Mouse (Mus musculus) liver, adult 2 months (tissue): ENCODE results near the gene Cdc42se1. TPM values are rescaled to one million over a fixed set of nuclear protein-coding genes. Genes with fewer than 3 reads are reported as not detected.
A peak's percentile ranks its signal among the peaks of the same experiment; 100 is the strongest.

Source experiments
- DNase-seq: peaks from one replicate; pipeline ENCODE4 v3.0.0-alpha.2; 2011; ENCODE audit warnings: low read depth, low spot score; ENCODE audit errors: extremely low read depth
- H3K27ac ChIP-seq: fragments of 200-500 bp; replicated peaks from 2 replicates; pipeline ENCODE4 v1.5.1; 2012; ENCODE audit warnings: low read depth, mild to moderate bottlenecking, control low read depth, inconsistent platforms, low read length; ENCODE audit not compliant: insufficient read depth
- H3K27me3 ChIP-seq: fragments of 200-500 bp; 2 replicates; pipeline ENCODE4 v1.6.1; 2012; ENCODE audit warnings: mild to moderate bottlenecking, moderate library complexity, low read length, inconsistent platforms; ENCODE audit not compliant: control insufficient read depth, insufficient read depth
- H3K36me3 ChIP-seq: fragments of 200-500 bp; 2 replicates; pipeline ENCODE4 v1.6.1; 2012; ENCODE audit warnings: low read length, inconsistent platforms; ENCODE audit not compliant: control insufficient read depth, insufficient read depth
- H3K4me1 ChIP-seq: fragments of 200-500 bp; 2 replicates; pipeline ENCODE4 v1.6.1; 2011; ENCODE audit warnings: low read length; ENCODE audit not compliant: control insufficient read depth, insufficient read depth
- H3K4me3 ChIP-seq: fragments of 200-500 bp; 2 replicates; pipeline ENCODE4 v1.5.1; 2011; ENCODE audit warnings: low read depth, mild to moderate bottlenecking, control low read depth, low read length, moderate library complexity; ENCODE audit not compliant: insufficient read depth
- H3K79me2 ChIP-seq: fragments of 200-500 bp; 2 replicates; pipeline ENCODE4 v1.6.1; 2012; ENCODE audit warnings: inconsistent platforms, mild to moderate bottlenecking, low read length, moderate library complexity; ENCODE audit not compliant: control insufficient read depth, insufficient read depth
- H3K9ac ChIP-seq: fragments of 200-500 bp; 2 replicates; pipeline ENCODE4 v1.6.1; 2012; ENCODE audit warnings: low read depth, mild to moderate bottlenecking, control low read depth, inconsistent platforms, low read length
- CTCF ChIP-seq: fragments of 200-500 bp; IDR thresholded peaks from 2 replicates; pipeline ENCODE4 v1.5.1; 2011; ENCODE audit warnings: low read depth, low read length, control low read depth
- POLR2A ChIP-seq: fragments of 200-500 bp; IDR thresholded peaks from 2 replicates; pipeline ENCODE4 v1.6.1; 2011; ENCODE audit warnings: low read length, control low read depth; ENCODE audit not compliant: insufficient read depth; ENCODE audit errors: extremely low read depth
- WGBS: fragments of 180-500 bp; shearing (Covaris S2); methylation state at CpG from one replicate; pipeline ENCODE4 v1.1.7; 2018; 5-methylcytosine and 5-hydroxymethylcytosine counted together
- polyA plus RNA-seq: library from polyadenylated mRNA; depleted of rRNA; stranded (reverse); fragments of >200 nt; gene quantifications from 2 replicates; pipeline ENCODE4 v1.2.3, GENCODE M21; 2012
- total RNA-seq: library from RNA; depleted of rRNA; stranded (reverse); fragments of >200 nt; gene quantifications from 2 replicates; pipeline ENCODE4 v1.2.3, GENCODE M21; 2014

Cdc42se1 gene
- total and polyA plus RNA-seq, 2 experiments, result 8.9 to 13.1 TPM

- under 1% methylated on average over 11 of the region's 11 CpGs for WGBS
- TF ChIP-seq CTCF (no peak), POLR2A (no peak)
Measured at GRCm38 (mm10) chr3:95282381-95282864, 53.9 kb downstream of the Cdc42se1 start.

DNA sequence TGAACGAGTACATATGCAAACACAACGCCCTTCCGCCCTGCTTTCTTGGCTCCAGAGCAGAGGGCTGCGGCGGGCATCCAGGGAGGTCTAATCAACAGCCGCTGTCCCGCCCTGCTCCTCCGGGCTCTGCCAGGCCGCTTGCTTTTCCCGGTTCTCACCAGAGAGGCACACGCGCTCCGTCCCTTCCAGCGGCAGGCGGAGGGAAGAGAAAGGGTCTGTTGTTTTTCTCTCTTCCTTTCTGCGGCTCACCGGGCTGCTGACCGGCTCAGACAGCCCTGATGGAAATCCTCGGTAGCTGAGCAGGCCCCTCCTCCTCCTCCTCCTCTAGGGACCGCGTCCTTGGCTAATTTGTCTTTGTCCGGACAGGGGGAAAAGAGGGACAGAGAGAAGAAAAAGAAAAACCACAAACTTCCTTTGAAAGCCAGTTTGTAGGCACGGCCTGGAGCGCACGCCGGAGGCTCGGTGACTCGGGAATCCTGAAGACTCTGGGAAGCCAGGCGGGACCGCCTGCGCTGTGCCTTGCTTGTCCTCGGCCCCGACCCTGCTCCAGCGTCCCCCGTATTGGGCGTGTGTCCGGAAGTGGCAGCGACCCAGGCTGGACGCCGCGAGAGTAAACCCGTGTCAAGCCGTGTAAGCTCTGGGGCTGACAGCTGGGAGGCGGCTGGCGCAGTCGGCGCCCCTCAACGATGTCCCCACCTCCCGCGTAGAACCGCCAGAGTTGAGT is 54.5 kb downstream of the Cdc42se1 start:
- peaks cover 26% of the 10 kb centered on the region for H3K4me1 ChIP-seq
- whole genome bisulfite sequencing, result under 1% methylated on average over 51 of the region's 51 CpGs

More at GRCm38 (mm10) chr3:95282381-95282864, 53.9 kb downstream of the Cdc42se1 start:
- H3K36me3 ChIP-seq, result peaks cover 6% of the 10 kb centered on the region; the same call in 1 of the 2 replicates
- H3K4me1 ChIP-seq, result peaks cover 28% of the 10 kb centered on the region
- H3K9ac ChIP-seq, result peak overlapping the region; percentile 90
- H3K27me3 ChIP-seq, result no peaks in the 10 kb centered on the region
- peak; percentile 92 for DNase-seq
- peak overlapping the region; percentile 97 for H3K27ac ChIP-seq
- H3K4me3 ChIP-seq, result peak overlapping the region; percentile 83
- H3K79me2 ChIP-seq, result peaks cover 26% of the 10 kb centered on the region; the same call in 1 of the 2 replicates

GRCm38 (mm10) chr3:95283589-95283941 is 55.0 kb downstream of the Cdc42se1 start:
- peak overlapping the region; percentile 97 for H3K27ac ChIP-seq
- H3K9ac ChIP-seq, result peak overlapping the region; percentile 90
- peaks cover 26% of the 10 kb centered on the region; the same call in 1 of the 2 replicates for H3K79me2 ChIP-seq
- TF ChIP-seq POLR2A, result no peak
- TF ChIP-seq CTCF, result no peak
- WGBS, result under 1% methylated on average over 7 of the region's 7 CpGs
- no peaks in the 10 kb centered on the region for H3K27me3 ChIP-seq
- peak overlapping the region; percentile 83 for H3K4me3 ChIP-seq
- DNase-seq, result no peak
- peaks cover 24% of the 10 kb centered on the region for H3K4me1 ChIP-seq
- peaks cover 17% of the 10 kb centered on the region for H3K36me3 ChIP-seq

More for the DNA sequence above, 54.5 kb downstream of the Cdc42se1 start:
- H3K79me2 ChIP-seq, result peaks cover 26% of the 10 kb centered on the region; the same call in 1 of the 2 replicates
- H3K36me3 ChIP-seq, result peaks cover 12% of the 10 kb centered on the region
- peak; percentile 80 for DNase-seq
- peak overlapping the region; percentile 83 for H3K4me3 ChIP-seq
- H3K27ac ChIP-seq, result peak overlapping the region; percentile 97
- peak overlapping the region; percentile 90 for H3K9ac ChIP-seq
- TF ChIP-seq POLR2A (peak; percentile 60), CTCF (no peak; the same call in 1 of the 2 replicates)
- H3K27me3 ChIP-seq, result no peaks in the 10 kb centered on the region

DNA sequence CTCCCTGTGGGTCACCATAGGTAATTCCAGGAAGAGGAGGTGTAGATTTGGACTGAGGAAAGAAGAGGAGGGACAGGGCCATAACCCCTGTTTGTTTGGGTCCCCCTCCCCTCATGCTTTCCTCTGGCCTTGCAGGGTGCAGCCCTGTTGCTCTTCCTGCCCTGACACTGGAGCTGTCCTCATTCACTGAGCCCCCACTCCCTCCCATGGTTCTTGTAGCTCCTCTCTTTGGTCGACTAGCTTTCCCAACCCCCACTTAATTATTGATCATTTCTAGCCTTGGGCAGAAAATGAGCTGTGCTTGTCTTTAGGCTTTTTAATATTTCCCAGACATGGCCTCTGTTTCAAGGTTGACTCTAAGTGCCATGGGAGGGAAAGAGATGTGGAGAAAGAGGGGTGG is 55.5 kb downstream of the Cdc42se1 start:
- peak overlapping the region; percentile 97 for H3K27ac ChIP-seq

GRCm38 (mm10) chr3:95284501-95285281 is 56.2 kb downstream of the Cdc42se1 start:
- no peaks in the 10 kb centered on the region for H3K27me3 ChIP-seq
- H3K4me3 ChIP-seq, result peak overlapping the region; percentile 83
- H3K9ac ChIP-seq, result peak overlapping the region; percentile 90
- peaks cover 23% of the 10 kb centered on the region; the same call in 1 of the 2 replicates for H3K79me2 ChIP-seq
- peaks cover 22% of the 10 kb centered on the region for H3K36me3 ChIP-seq
- 31% methylated on average over 12 of the region's 12 CpGs for WGBS
- peak overlapping the region; percentile 97 for H3K27ac ChIP-seq
- DNase-seq, result peak; percentile 80
- peaks cover 23% of the 10 kb centered on the region for H3K4me1 ChIP-seq
- TF ChIP-seq POLR2A, result no peak
- TF ChIP-seq CTCF, result no peak

More for the DNA sequence above, 55.5 kb downstream of the Cdc42se1 start:
- Histone ChIP-seq H3K4me1 (peaks cover 24% of the 10 kb centered on the region), H3K36me3 (peaks cover 20% of the 10 kb centered on the region), H3K9ac (peak overlapping the region; percentile 90), H3K4me3 (peak overlapping the region; percentile 83), H3K27me3 (no peaks in the 10 kb centered on the region), H3K79me2 (peaks cover 23% of the 10 kb centered on the region; the same call in 1 of the 2 replicates)
- no peak for TF ChIP-seq POLR2A
- no peak for TF ChIP-seq CTCF
- WGBS, result 7% methylated on average over 1 of the region's 1 CpGs
- peak; percentile 76 for DNase-seq
